In the genomic region with DNA sequence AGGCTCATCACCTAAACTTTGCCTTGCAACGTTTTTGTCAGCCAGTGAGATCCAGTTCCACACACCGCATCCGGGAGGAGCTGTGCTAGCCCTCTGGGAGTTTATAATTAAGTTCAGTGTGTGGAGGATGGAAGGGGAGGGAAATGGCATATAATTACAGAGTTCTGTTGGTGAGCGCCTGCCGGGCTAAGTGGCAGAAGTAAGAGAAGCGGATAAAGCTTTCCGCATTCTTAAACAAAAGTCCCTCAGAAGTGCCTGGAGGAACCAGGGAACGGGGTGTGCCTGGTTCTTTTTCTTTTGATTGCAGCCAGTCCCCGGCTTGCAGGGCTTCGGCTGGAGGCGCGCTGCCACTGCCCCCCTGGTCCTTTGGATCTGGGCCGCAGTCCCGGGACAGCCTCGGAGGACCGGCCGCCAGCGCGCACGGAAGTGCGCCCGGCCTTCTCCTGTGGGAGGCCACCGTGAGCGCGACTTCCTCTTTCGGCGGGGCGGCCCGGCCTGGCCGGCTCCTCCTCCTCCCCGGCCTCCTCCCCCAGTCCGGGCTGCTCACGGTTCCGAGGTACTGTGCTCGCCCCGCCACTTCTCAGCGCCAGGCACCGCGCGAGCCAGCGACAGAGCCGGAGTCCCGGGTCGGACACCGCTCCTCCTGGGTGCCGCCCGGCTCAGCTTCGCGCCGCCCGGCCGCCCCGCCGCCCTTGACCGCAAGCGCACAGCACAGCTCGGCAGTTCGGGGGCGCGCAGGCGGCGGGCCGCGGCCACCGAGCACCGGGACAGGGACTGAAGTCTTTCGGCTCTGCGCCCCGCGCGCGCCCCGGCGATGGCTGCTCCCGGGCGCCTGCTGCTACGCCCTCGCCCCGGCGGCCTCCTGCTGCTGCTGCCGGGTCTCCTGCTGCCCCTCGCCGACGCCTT, we compare ENCODE assay signal across 8 mouse cellular contexts. TPM values are rescaled to one million over a fixed set of nuclear protein-coding genes. Genes with fewer than 3 reads are reported as not detected.
DNase-seq lines count a peak whose midpoint lies in the region; ATAC-seq lines count a peak whose summit lies in the region.

Itgav (plus strand) TSS at position 477 of the 906 bp plus-strand sequence.

- ATAC-seq in hindbrain, embryonic 14.5 days (ENCODE audit: low FRiP score) = peak; percentile 94

- peak within 1 kb of the TSS; percentile 82 for H3K27ac ChIP-seq in hindbrain, embryonic 14.5 days

- H3K9me3 ChIP-seq in hindbrain, embryonic 14.5 days (ENCODE audit: control insufficient read depth, low read length) = no peaks in the 10 kb centered on the region

- WGBS in hindbrain, embryonic 14.5 days = under 1% methylated on average over 54 of the region's 84 CpGs

- H3K9ac ChIP-seq in hindbrain, embryonic 14.5 days = peak within 1 kb of the TSS; percentile 77

- H3K27me3 ChIP-seq in hindbrain, embryonic 14.5 days (ENCODE audit: control insufficient read depth, insufficient read depth, low read length) = peaks cover 5% of the 10 kb centered on the region; the same call in 1 of the 2 replicates

- peak within 1 kb of the TSS; percentile 97 for H3K4me2 ChIP-seq in hindbrain, embryonic 14.5 days (replicated peaks)

- peak within 1 kb of the TSS; percentile 82 for H3K4me3 ChIP-seq in hindbrain, embryonic 14.5 days (replicated peaks; ENCODE audit: low read length)

- peaks cover 13% of the 10 kb centered on the region for H3K4me1 ChIP-seq in hindbrain, embryonic 14.5 days (replicated peaks; ENCODE audit: control insufficient read depth, insufficient read depth, low read length)

- no peaks in the 10 kb centered on the region for H3K36me3 ChIP-seq in hindbrain, embryonic 14.5 days (replicated peaks; ENCODE audit: control insufficient read depth, insufficient read depth)

- peak; percentile 95 for DNase-seq in Muller cell, postnatal 12 days (ENCODE audit: inconsistent ontology term)
- DNase-seq in cerebellum, postnatal 10 days = peak; percentile 83 to 88
- peak; percentile 94 for DNase-seq in gastrocnemius, adult 18-20 months (ENCODE audit: low spot score)
- DNase-seq in hindbrain, embryonic 14.5 days (ENCODE audit: low spot score) = peak; percentile 57
- DNase-seq in layer of hippocampus, postnatal 36 days = peak; percentile 89
- DNase-seq in lung, postnatal 14 days = peak; percentile 96
- DNase-seq in ovary, postnatal 14 days (ENCODE audit: low spot score) = peak; percentile 90
- DNase-seq in thymus, postnatal 14 days = peak; percentile 91

RNA-seq across cellular contexts. Expression of gene Itgav, which starts in this region (rescaled TPM):
- 10 to 100 TPM; 36.8 to 50.6 TPM for total RNA-seq in gastrocnemius, adult 18-20 months (2021)
- polyA plus RNA-seq in hindbrain, embryonic 14.5 days (2014; fragmentation: Nextera tagmentation; extraction: Ambion mirVana) = 35.3 and 36.7 TPM in 2 replicates
- 10 to 100 TPM; 58.6 to 60.5 TPM for total RNA-seq in layer of hippocampus, postnatal 36 days (2021)

Comparison
In these comparisons a context has a peak if more than half of its experiments do, and no peak if none do; other contexts are left out.
1. Peak in every context shown above with its lines: DNase-seq, ATAC-seq, H3K4me3 ChIP-seq and H3K27ac ChIP-seq.